Mouse (Mus musculus) T-cell, adult 2 months (primary cell): ENCODE data around the gene Gpr3.
A peak's percentile ranks its signal among the peaks of the same experiment; 100 is the strongest.

Source experiments
- DNase-seq: peaks from one replicate; pipeline ENCODE4 v3.0.0; 2022; ENCODE audit warnings: low spot score

Gpr3 gene

DNA sequence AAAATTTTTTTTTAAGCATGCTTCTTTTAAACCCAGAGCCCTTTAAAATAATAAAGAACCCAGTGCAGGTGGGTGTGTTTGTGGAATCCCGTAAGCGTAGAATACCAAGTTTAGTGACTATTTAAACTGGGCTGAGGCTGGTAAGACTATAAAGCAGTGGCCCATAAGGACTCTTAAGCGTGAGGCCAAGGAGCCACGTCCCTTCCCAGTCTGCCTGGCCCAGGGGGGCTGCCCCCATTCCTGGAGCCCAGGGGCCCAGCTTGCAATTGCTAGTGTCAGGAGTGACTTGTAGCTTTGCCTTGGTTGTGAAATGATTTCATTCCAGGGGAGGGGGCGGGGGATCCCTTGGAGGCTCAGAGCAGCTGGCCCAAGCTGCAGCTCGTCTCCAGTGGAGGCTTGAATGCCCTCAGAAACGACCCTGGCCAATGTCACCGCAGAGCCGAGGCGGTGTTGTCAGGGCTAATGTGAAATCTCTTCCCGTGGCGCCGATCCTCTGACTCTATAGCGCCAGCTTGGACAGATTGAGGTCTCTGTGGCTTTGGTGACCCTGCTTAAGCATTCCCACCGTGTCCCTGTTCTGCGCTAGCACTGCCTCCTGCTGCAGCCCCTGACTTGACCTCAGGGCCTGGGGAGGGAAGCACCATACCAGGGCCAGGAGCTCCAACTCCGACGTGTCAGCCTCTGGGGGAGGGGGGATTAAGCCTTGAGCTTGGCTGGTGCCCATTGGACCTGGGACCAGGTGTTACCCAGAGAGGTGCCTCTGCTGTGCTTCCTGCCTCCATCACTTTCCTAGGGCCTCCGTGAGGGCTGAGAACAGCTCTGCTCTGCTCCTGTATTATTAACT lies 13.8 kb downstream of the Gpr3 start:
- no peak for DNase-seq

DNA sequence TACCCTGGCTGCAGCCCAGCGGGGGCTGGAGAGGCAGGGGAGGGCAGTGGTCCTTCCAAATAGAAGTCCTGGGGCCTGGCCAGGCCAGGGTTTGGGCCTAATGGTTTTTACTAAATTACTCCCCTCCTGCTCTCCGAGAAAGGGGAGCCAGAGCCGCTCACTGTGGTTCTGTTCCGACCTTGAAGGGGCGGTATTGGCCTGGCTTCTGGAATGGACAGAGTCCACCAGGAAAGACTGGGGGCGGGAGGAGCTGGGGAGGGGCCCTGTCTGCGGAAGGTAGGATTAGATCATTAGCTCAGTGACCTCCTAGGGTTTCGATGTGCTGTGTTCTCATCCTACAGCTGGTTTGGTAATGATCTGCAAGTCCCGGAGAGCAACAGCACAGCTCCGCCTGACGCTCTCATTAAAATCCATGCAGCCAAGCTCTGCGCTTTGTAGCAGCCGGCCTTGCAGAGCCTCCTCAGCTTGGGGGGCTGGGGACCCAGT lies 14.5 kb downstream of the Gpr3 start:
- DNase-seq, result no peak

- DNase-seq, result no peak
These were observed 15.0 kb downstream of the Gpr3 start for GRCm38 (mm10) chr4:133197355-133197754.

GRCm38 (mm10) chr4:133196852-133197251 lies 15.5 kb downstream of the Gpr3 start:
- DNase-seq, result no peak

- no peak for DNase-seq
These were observed 16.2 kb downstream of the Gpr3 start for GRCm38 (mm10) chr4:133196136-133196535.

DNA sequence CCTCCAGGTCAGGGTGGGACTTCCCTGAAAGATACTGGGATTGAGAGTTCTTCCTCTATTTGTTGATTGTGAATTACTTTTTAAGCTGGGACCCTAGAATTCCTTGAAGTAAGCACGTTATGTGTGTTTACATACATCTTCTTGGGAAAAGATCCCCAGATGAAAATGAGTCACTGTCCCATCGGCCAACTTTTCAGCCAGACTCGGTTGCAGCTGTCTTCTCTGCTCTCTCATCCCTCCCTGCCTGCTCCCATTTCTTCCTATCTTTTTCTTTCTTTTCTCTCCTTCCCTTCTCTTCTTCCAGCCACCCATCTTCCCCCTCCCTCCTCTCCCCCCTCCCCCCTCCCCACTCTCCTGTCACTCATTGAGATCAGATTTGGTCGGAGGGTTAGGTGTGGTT lies 17.3 kb downstream of the Gpr3 start:
- DNase-seq, result no peak

GRCm38 (mm10) chr4:133194482-133194881 lies 17.9 kb downstream of the Gpr3 start:
- DNase-seq, result no peak

DNA sequence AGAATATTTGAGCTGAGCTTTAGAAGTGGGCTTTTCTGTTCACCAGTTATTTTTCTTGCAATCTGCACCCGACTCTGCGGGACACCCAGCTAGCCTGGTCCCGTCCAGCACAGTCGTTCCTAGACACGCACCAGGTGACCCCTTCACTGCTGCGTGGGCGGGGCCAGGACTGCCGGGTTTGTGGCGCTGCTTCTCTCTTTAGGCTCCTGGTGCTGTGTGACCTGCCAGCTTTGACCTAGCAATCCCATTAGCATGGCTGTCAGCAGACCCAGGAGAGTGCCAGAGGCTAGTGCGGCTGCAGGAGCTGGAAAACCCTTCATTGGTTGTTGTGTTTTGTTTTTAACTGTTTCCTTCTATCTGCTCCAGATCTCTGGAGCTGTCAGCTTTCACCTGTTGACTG lies 22.9 kb downstream of the Gpr3 start:
- no peak for DNase-seq

DNA sequence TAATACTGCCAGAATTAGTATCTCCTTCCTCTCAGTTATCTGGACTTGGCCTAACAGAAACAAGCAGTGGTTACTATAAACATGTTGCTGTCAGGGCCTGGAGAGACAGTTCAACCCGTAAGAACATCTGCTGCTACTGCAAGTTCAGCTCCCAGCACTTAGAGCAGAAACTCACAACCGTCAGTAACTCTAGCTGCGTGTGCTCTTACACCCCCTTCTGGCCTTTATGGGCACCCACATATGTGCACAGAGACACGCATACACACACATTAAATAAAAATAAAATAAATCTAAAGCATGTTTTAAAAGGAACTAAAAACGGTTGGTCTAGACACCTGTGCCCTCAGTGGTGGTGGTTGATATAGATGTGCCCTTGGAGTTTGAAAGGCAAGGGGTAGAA lies 25.5 kb downstream of the Gpr3 start:
- DNase-seq, result no peak

DNA sequence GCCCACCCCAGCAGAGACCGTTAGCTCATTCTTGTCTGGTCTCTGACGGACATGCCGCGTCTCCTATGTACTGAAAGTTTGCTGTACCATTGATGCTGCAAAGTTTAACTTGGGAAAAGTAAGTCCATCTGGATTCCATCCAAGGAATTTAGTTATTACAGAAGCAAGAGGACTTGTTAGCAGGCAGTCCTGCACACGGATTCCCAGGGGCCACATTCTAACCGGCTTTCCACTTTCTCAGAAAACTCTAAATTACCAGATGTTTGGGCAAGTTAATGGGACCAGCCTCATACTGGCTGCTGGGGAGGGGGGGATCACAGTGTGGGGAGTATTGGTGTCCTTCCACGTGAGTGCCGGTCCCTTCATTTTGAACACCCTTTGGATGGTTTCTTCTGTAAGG lies 26.4 kb downstream of the Gpr3 start:
- no peak for DNase-seq

- peak; percentile 76 for DNase-seq
These were observed 27.3 kb downstream of the Gpr3 start for GRCm38 (mm10) chr4:133184898-133185665.

DNA sequence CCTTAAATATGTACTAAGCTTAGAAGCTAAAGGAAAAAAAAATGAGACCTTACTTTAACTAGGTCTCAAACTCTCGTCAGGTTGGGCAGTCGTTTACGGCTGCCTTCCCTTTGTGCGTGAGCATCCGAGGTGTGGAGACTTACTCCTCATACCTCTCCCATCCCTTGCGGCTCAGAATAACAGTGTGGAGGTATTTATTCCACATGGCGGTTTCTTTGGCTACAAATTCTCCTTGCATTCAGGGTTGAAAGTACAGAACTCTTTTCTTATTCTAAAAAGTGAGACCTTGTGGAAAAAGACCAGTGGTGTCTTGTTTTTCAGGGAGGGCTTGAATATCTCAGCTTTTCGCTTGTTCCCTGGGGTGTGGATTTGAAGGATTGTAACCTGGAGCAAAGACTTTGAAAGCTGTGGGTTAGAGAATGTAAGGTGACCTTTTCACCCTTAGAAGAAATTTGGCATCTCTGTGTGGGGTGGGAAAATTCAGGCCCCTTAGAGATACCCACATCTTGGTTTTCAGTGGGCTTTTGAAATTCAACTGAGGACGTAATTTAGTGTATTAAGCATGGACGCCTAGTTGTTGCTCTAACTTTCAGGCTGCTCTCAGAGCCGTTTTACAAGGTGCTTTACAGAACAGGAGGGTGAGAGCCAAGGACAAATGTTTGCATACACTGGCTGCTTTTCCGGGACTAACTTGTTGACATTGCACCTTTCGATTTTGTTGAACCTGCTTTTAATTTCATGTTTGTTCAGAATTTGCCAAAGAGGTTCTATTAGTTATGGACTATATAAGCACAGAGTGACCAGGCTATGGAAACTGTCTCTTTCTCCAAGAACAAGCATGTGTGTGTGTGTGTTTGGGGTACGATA lies 28.1 kb downstream of the Gpr3 start:
- no peak for DNase-seq

GRCm38 (mm10) chr4:133182439-133183033 lies 29.8 kb downstream of the Gpr3 start:
- peak; percentile 29 for DNase-seq

GRCm38 (mm10) chr4:133179258-133179657 lies 33.1 kb downstream of the Gpr3 start:
- DNase-seq, result no peak

DNA sequence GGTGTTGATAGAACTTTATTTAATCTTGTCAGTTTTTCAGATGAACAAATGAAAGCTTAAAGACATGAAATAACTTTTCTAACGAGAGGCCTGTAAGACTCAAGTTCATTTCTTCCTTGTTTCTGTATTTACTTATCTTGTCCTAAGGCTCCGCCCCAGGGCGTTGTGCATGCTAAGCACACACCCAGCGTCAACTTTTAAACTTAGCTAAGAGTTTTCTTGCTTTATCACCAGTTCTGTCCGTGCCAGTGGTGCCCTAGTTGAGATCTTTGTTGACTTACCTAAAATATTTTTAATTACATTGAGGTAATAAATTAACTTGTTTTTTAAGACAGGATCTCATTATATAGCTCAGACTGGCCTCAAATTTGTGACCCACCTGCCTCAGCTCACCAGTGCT lies 34.0 kb downstream of the Gpr3 start:
- no peak for DNase-seq

DNA sequence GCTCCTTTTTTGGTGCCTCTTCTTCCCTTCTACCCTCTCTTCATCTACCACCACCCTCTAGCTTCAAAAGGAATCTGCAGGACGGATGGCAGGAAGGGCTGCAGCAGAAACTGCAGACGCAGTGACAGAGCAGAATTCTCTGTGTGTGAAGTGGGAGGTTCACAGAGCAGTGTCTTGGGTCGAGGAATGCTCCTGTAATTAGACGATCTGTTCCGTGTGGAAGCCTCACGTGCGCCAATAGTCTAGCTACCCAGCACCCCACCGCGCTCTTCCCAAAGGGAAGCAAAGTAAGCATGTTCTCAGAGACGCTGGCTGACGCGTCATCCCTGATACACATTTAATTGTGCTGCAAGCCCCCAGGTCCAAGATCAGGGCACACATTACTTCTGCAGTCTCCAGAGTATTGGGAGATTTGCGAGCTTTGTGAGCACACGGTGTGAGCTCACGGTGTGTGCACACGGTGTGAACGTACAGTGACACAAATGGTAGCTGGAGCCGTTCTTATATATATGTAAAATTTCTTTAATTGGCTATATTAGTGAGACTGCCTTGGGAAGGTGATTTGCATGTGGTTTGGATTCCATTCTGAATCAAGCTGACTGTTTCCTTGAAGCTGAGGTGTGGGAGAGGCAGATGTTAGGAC lies 35.5 kb downstream of the Gpr3 start:
- DNase-seq, result no peak

DNA sequence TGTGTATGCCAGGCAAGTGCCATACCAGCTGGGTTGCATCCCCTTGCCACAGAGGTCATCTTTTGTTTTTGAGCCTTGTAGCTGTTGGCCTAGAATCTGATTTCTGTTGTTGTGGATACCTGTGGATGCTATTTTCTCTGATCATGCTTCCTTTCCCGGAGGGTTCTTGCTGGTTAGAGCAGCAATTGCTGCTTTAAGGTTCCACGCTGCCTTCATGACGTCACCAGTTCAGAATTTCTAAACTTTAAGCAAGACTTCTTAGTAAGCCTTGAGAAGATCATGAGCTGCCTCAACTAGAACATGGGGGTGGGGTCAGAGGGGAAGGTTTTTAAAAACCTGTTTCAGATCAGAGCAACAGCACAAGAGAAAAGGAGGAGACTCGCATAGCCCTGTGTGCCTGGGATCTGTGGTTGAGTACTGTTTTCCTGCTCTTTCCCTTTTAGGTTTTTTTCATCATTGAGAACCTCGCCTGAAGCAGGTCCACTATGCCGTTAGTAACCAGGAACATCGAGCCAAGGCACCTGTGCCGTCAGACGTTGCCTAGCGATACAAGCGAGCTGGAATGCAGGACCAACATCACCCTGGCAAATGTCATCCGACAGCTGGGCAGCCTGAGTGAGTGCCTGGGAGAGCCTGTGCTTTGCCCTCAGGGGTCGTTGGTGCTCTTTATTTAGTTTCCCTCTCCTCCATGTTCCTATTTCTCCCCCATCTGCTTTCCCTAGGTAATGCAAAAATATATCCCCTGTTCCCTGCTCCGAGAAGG lies 36.2 kb downstream of the Gpr3 start:
- peak; percentile 47 for DNase-seq

- DNase-seq, result no peak
These were observed 37.1 kb downstream of the Gpr3 start for GRCm38 (mm10) chr4:133175274-133175673.

- peak; percentile 59 for DNase-seq
These were observed 38.0 kb downstream of the Gpr3 start for GRCm38 (mm10) chr4:133174361-133174760.

DNA sequence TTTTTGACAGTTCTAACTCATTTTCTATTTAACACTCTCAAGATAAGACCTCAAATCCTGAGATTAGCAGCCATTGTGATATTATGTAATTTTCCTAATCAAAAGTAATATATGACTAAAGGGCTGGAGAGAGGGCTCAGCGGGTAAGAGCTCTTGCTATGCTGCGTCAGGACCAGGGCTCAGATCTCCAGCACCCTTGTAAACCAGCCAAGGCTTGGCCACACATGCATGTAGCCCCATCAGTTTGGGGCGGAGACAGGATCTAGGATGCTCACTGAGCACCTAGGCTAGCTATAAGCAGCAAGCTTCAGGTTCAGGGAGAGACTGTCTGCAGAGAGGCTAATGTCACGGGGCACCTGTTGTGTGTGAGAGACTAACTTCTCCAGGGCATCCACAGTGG lies 39.9 kb downstream of the Gpr3 start:
- no peak for DNase-seq

GRCm38 (mm10) chr4:133170616-133171015 lies 41.7 kb downstream of the Gpr3 start:
- DNase-seq, result no peak
